Mouse (Mus musculus): Measurements from ENCODE around the gene Nkain4. TPM values are rescaled to one million over a fixed set of nuclear protein-coding genes. Genes with fewer than 3 reads are reported as not detected.
A peak's percentile ranks its signal among the peaks of the same experiment; 100 is the strongest.

The Nkain4 gene
- total and polyA plus RNA-seq, 2 experiments from 2014 or later: 76.0 to 133 TPM

DNA sequence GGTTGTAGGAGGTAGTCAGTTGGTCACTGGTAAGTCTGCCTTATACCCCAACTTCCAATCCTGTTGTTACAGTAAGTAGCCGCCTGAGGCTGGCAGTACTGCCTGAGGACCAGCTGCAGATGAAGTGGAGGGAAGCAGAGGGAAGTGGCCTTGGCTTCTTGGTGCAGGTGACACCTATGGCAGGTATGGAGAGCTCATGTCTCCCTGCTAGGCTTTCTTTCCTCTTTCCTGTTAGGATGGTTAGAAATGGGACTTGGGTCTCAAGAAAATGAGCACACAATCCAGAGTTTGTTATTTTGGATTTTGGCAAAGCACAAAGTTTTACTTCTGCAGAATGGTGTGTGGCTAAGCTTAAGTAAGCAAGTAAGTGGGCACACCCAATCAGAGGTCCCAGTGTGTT, 34.4 kb upstream of the Nkain4 start:
- Histone ChIP-seq H3K36me3 (ENCODE audit: insufficient read depth, low read length) (no peaks in the 10 kb centered on the region; the same call in 1 of the 2 replicates), H3K4me2 (ENCODE audit: low read depth, low read length) (no peak overlapping the region), H3K9ac (replicated peaks; ENCODE audit: low read length) (no peak overlapping the region), H3K4me1 (ENCODE audit: insufficient read depth, low read length) (no peaks in the 10 kb centered on the region), H3K27ac (no peak overlapping the region), H3K4me3 (ENCODE audit: low read length) (no peak overlapping the region), H3K9me3 (ENCODE audit: low read length) (no peaks in the 10 kb centered on the region), H3K27me3 (ENCODE audit: insufficient read depth, low read length) (no peaks in the 10 kb centered on the region)
- 87% methylated on average over 1 of the region's 1 CpGs for WGBS
- DNase-seq (ENCODE audit: low spot score) (no peak), ATAC-seq (no peak)
- TF ChIP-seq CTCF (IDR thresholded peaks at IDR 0.05; ENCODE audit: low read depth): no peak

DNA sequence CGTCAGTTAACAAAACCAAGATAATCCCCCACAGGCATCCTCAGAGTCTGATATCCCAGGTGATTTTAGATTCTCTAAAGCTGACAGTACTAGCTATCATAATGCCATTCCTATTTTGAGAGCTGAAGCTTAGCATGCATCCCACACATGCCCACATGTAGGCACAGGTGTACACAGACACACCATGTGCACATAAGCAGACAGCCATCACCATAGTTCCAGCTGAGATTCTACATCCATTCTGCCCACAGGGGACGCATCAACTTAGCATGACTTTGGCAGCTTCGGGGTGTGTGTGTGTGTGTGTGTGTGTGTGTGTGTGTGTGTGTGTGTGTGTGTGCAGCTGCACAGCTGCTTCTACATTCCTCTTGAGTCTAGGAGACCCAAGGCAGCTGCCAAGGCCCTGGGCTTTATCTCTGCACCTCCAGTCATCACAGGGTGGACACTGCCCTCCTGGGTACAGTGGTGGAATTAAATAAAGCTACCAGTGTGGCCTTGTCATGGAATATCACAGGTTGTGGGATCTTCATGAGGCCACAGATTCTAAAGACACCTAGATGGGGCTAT, 33.9 kb upstream of the Nkain4 start:
- no peak overlapping the region for H3K4me2 ChIP-seq (ENCODE audit: low read depth, low read length)
- H3K27ac ChIP-seq: no peak overlapping the region
- no peak overlapping the region for H3K4me3 ChIP-seq (ENCODE audit: low read length)
- TF ChIP-seq CTCF (IDR thresholded peaks at IDR 0.05; ENCODE audit: low read depth): peak; percentile 6; the same call in 1 of the 2 replicates
- ATAC-seq (peak; percentile 48), DNase-seq (ENCODE audit: low spot score) (peak; percentile 25)
- 39% methylated on average over 3 of the region's 3 CpGs for WGBS
- H3K9ac ChIP-seq (replicated peaks; ENCODE audit: low read length): no peak overlapping the region
- H3K27me3 ChIP-seq (ENCODE audit: insufficient read depth, low read length): no peaks in the 10 kb centered on the region
- no peaks in the 10 kb centered on the region for H3K9me3 ChIP-seq (ENCODE audit: low read length)
- no peaks in the 10 kb centered on the region for H3K4me1 ChIP-seq (ENCODE audit: insufficient read depth, low read length)
- H3K36me3 ChIP-seq (ENCODE audit: insufficient read depth, low read length): no peaks in the 10 kb centered on the region; the same call in 1 of the 2 replicates

GRCm38 (mm10) chr2:180987432-180988030, 33.0 kb upstream of the Nkain4 start:
- H3K4me1 ChIP-seq (ENCODE audit: insufficient read depth, low read length): no peaks in the 10 kb centered on the region
- no peak overlapping the region for H3K4me3 ChIP-seq (ENCODE audit: low read length)
- no peak overlapping the region for H3K27ac ChIP-seq
- no peaks in the 10 kb centered on the region for H3K9me3 ChIP-seq (ENCODE audit: low read length)
- no peak overlapping the region for H3K9ac ChIP-seq (replicated peaks; ENCODE audit: low read length)
- no peaks in the 10 kb centered on the region for H3K27me3 ChIP-seq (ENCODE audit: insufficient read depth, low read length)
- no peak for DNase-seq (ENCODE audit: low spot score)
- WGBS: 22% methylated on average over 5 of the region's 5 CpGs
- H3K4me2 ChIP-seq (ENCODE audit: low read depth, low read length): no peak overlapping the region
- H3K36me3 ChIP-seq (ENCODE audit: insufficient read depth, low read length): peaks cover 5% of the 10 kb centered on the region; the same call in 1 of the 2 replicates
- TF ChIP-seq CTCF (IDR thresholded peaks at IDR 0.05; ENCODE audit: low read depth): no peak
- ATAC-seq: peak; percentile 13; the same call in 1 of the 2 replicates

DNA sequence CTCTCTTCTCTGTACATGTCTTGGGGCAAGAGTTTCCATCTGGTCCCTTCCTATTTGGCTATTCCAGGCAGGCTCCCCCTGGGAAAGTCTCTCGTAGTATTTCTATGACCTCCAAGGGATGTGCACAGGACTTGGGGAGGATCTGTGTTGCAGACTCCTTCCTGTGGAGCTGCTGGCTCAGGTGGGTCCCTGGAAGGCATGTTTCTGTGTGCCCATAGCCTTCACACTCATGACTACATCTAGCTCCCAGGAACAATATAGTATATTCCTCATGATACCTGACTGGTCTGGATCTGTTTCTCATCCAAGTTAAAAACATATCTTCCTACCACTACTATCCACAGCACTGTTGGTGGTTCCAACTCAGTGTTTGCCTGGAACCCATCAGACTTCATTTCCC, 32.5 kb upstream of the Nkain4 start:
- Histone ChIP-seq H3K9me3 (ENCODE audit: low read length) (no peaks in the 10 kb centered on the region), H3K36me3 (ENCODE audit: insufficient read depth, low read length) (peaks cover 10% of the 10 kb centered on the region; the same call in 1 of the 2 replicates), H3K27ac (no peak overlapping the region), H3K4me1 (ENCODE audit: insufficient read depth, low read length) (no peaks in the 10 kb centered on the region), H3K4me2 (ENCODE audit: low read depth, low read length) (no peak overlapping the region), H3K4me3 (ENCODE audit: low read length) (no peak overlapping the region), H3K27me3 (ENCODE audit: insufficient read depth, low read length) (no peaks in the 10 kb centered on the region), H3K9ac (replicated peaks; ENCODE audit: low read length) (no peak overlapping the region)
- DNase-seq (ENCODE audit: low spot score) (no peak), ATAC-seq (no peak)
- 65% methylated on average over 1 of the region's 1 CpGs for WGBS
- TF ChIP-seq CTCF (IDR thresholded peaks at IDR 0.05; ENCODE audit: low read depth): no peak

GRCm38 (mm10) chr2:180986449-180986848, 31.9 kb upstream of the Nkain4 start, which contains the start of gene Col20a1:
Col20a1 (plus strand) TSS chr2:180986535.
- 53% methylated on average over 2 of the region's 2 CpGs for WGBS
- H3K9me3 ChIP-seq (ENCODE audit: low read length): no peaks in the 10 kb centered on the region
- H3K4me1 ChIP-seq (ENCODE audit: insufficient read depth, low read length): no peaks in the 10 kb centered on the region
- ATAC-seq: no peak
- H3K9ac ChIP-seq (replicated peaks; ENCODE audit: low read length): no peak within 1 kb of the TSS
- no peaks in the 10 kb centered on the region for H3K27me3 ChIP-seq (ENCODE audit: insufficient read depth, low read length)
- H3K36me3 ChIP-seq (ENCODE audit: insufficient read depth, low read length): peaks cover 16% of the 10 kb centered on the region
- no peak for DNase-seq (ENCODE audit: low spot score)
- H3K4me3 ChIP-seq (ENCODE audit: low read length): no peak within 1 kb of the TSS
- H3K27ac ChIP-seq: no peak within 1 kb of the TSS
- no peak for TF ChIP-seq CTCF (IDR thresholded peaks at IDR 0.05; ENCODE audit: low read depth)
- H3K4me2 ChIP-seq (ENCODE audit: low read depth, low read length): no peak within 1 kb of the TSS

- no peaks in the 10 kb centered on the region for H3K9me3 ChIP-seq (ENCODE audit: low read length)
- TF ChIP-seq CTCF (IDR thresholded peaks at IDR 0.05; ENCODE audit: low read depth): no peak
- H3K27ac ChIP-seq: no peak overlapping the region
- no peak overlapping the region for H3K4me3 ChIP-seq (ENCODE audit: low read length)
- WGBS: 83% methylated on average over 2 of the region's 2 CpGs
- H3K36me3 ChIP-seq (ENCODE audit: insufficient read depth, low read length): peaks cover 24% of the 10 kb centered on the region
- H3K9ac ChIP-seq (replicated peaks; ENCODE audit: low read length): no peak overlapping the region
- ATAC-seq (no peak), DNase-seq (ENCODE audit: low spot score) (no peak)
- H3K4me2 ChIP-seq (ENCODE audit: low read depth, low read length): no peak overlapping the region
- H3K27me3 ChIP-seq (ENCODE audit: insufficient read depth, low read length): no peaks in the 10 kb centered on the region
- H3K4me1 ChIP-seq (ENCODE audit: insufficient read depth, low read length): no peaks in the 10 kb centered on the region
Observed at GRCm38 (mm10) chr2:180985635-180986034, 31.1 kb upstream of the Nkain4 start.

GRCm38 (mm10) chr2:180981133-180981532, 26.6 kb upstream of the Nkain4 start:
- Histone ChIP-seq H3K4me2 (ENCODE audit: low read depth, low read length) (no peak overlapping the region), H3K27me3 (ENCODE audit: insufficient read depth, low read length) (no peaks in the 10 kb centered on the region), H3K27ac (no peak overlapping the region), H3K36me3 (ENCODE audit: insufficient read depth, low read length) (peaks cover 68% of the 10 kb centered on the region), H3K9ac (replicated peaks; ENCODE audit: low read length) (no peak overlapping the region), H3K4me1 (ENCODE audit: insufficient read depth, low read length) (no peaks in the 10 kb centered on the region), H3K4me3 (ENCODE audit: low read length) (no peak overlapping the region), H3K9me3 (ENCODE audit: low read length) (no peaks in the 10 kb centered on the region)
- no peak for DNase-seq (ENCODE audit: low spot score)
- WGBS: 79% methylated on average over 6 of the region's 6 CpGs
- ATAC-seq: no peak
- no peak for TF ChIP-seq CTCF (IDR thresholded peaks at IDR 0.05; ENCODE audit: low read depth)
